Mouse (Mus musculus) frontal cortex, postnatal 14 days (tissue): Measurements from ENCODE around the gene Chil1.

Experiments used
- DNase-seq, 2 experiments: peaks; one replicate each; pipeline ENCODE4 v3.0.0; 2022; ENCODE audit warnings: low spot score in 2 of 2

The Chil1 gene

GRCm38 (mm10) chr1:134182025-134182424, at the start of gene Chil1:
TSS of gene Chil1 (plus strand) at chr1:134182176.
- no peak for DNase-seq

- DNase-seq, result no peak
Observed at GRCm38 (mm10) chr1:134133316-134133715, 48.7 kb upstream of the Chil1 start.

- DNase-seq, result no peak
Observed at GRCm38 (mm10) chr1:134136351-134136750, 45.6 kb upstream of the Chil1 start.

GRCm38 (mm10) chr1:134138424-134138823, 43.6 kb upstream of the Chil1 start:
- no peak for DNase-seq

- DNase-seq, result no peak
Observed at GRCm38 (mm10) chr1:134142363-134142794, 39.6 kb upstream of the Chil1 start.

GRCm38 (mm10) chr1:134146066-134146465, 35.9 kb upstream of the Chil1 start:
- DNase-seq, result peak; percentile 34 to 40

- no peak for DNase-seq
Observed at GRCm38 (mm10) chr1:134150076-134150475, 31.9 kb upstream of the Chil1 start.

GRCm38 (mm10) chr1:134150745-134151144, 31.2 kb upstream of the Chil1 start:
- DNase-seq, result no peak

GRCm38 (mm10) chr1:134151655-134152412, 30.1 kb upstream of the Chil1 start:
- peak; percentile 45 to 76 for DNase-seq

GRCm38 (mm10) chr1:134152626-134153590, 29.1 kb upstream of the Chil1 start:
- DNase-seq, result no peak

GRCm38 (mm10) chr1:134154121-134154520, 27.9 kb upstream of the Chil1 start:
- DNase-seq, result no peak

GRCm38 (mm10) chr1:134154655-134155054, 27.3 kb upstream of the Chil1 start:
- DNase-seq, result no peak

GRCm38 (mm10) chr1:134160404-134160803, 21.6 kb upstream of the Chil1 start:
- no peak for DNase-seq

GRCm38 (mm10) chr1:134161399-134161798, 20.6 kb upstream of the Chil1 start:
- DNase-seq, result no peak

- no peak for DNase-seq
Observed at GRCm38 (mm10) chr1:134162510-134163225, 19.3 kb upstream of the Chil1 start.

- no peak for DNase-seq
Observed at GRCm38 (mm10) chr1:134163476-134163875, 18.5 kb upstream of the Chil1 start.

GRCm38 (mm10) chr1:134164454-134164853, 17.5 kb upstream of the Chil1 start:
- no peak for DNase-seq

GRCm38 (mm10) chr1:134166547-134166946, 15.4 kb upstream of the Chil1 start:
- DNase-seq, result no peak

GRCm38 (mm10) chr1:134167416-134168305, 14.3 kb upstream of the Chil1 start:
- DNase-seq, result no peak

- DNase-seq, result no peak
Observed at GRCm38 (mm10) chr1:134168567-134168966, 13.4 kb upstream of the Chil1 start.
